Mouse (Mus musculus) liver, embryonic 14.5 days (tissue): Measurements from ENCODE around the gene Hc. TPM values are rescaled to one million over a fixed set of nuclear protein-coding genes. Genes with fewer than 3 reads are reported as not detected.

Source experiments
- ATAC-seq: fragments of 200-750 bp; cut with Nextera tagmentation; 2 replicates; pipeline ENCODE4 v1.8.0; 2017; ENCODE audit warnings: moderate number of reproducible peaks, mild to moderate bottlenecking, moderate library complexity; ENCODE audit not compliant: insufficient read depth
- DNase-seq, 3 experiments: peaks; one replicate each; pipeline ENCODE4 v3.0.0-alpha.2; 2012 to 2013; ENCODE audit warnings: low read depth in 3 of 3, low spot score in 3 of 3
- H3K27ac ChIP-seq: fragments of 300-500 bp; sonication (generic); 2 replicates; pipeline ENCODE4 v1.5.1; 2014; ENCODE audit warnings: moderate library complexity, mild to moderate bottlenecking, control low read depth, inconsistent platforms
- H3K27me3 ChIP-seq: fragments of 300-500 bp; sonication (generic); 2 replicates; pipeline ENCODE4 v1.6.1; 2014; ENCODE audit warnings: mild to moderate bottlenecking, low read length, moderate library complexity; ENCODE audit not compliant: control insufficient read depth, insufficient read depth
- H3K36me3 ChIP-seq: fragments of 300-500 bp; sonication (generic); replicated peaks from 2 replicates; pipeline ENCODE4 v1.6.1; 2014; ENCODE audit warnings: low read depth; ENCODE audit not compliant: control insufficient read depth, insufficient read depth
- H3K4me1 ChIP-seq, 2 experiments: fragments of 200-500 bp in 1 of 2; fragments of 300-500 bp in 1 of 2; sonication (generic) in 1 of 2; replicated peaks; 2 replicates each; pipeline ENCODE4 v1.6.1; 2012 to 2014; ENCODE audit warnings: antibody characterized with exemption in 1 of 2, inconsistent platforms in 1 of 2, low read length in 1 of 2; ENCODE audit not compliant: control insufficient read depth in 2 of 2, insufficient read depth in 2 of 2
- H3K4me2 ChIP-seq: fragments of 300-500 bp; sonication (generic); 2 replicates; pipeline ENCODE4 v1.6.1; 2014; ENCODE audit warnings: low read depth, mild to moderate bottlenecking, control low read depth, moderate library complexity
- H3K4me3 ChIP-seq, 2 experiments: fragments of 200-500 bp in 1 of 2; fragments of 300-500 bp in 1 of 2; sonication (generic) in 1 of 2; 2 replicates each; pipeline ENCODE4 v1.5.1; 2012 to 2014; ENCODE audit warnings: low read depth in 2 of 2, low read length in 2 of 2, mild to moderate bottlenecking in 2 of 2, control low read depth in 1 of 2, inconsistent platforms in 1 of 2, moderate library complexity in 1 of 2; ENCODE audit not compliant: insufficient read depth in 1 of 2
- H3K9ac ChIP-seq: fragments of 300-500 bp; sonication (generic); replicated peaks from 2 replicates; pipeline ENCODE4 v1.6.1; 2014; ENCODE audit warnings: mild to moderate bottlenecking, control low read depth, moderate library complexity
- H3K9me3 ChIP-seq: fragments of 300-500 bp; sonication (generic); 2 replicates; pipeline ENCODE4 v1.6.1; 2016; ENCODE audit warnings: low read length, mixed read lengths; ENCODE audit not compliant: control insufficient read depth
- CTCF ChIP-seq: IDR thresholded peaks from 2 replicates; pipeline ENCODE4 v1.5.1; 2016; ENCODE audit warnings: antibody characterized with exemption, low read depth, control low read depth
- EP300 ChIP-seq: IDR thresholded peaks from 2 replicates; pipeline ENCODE4 v1.6.1; 2016; ENCODE audit warnings: antibody characterized with exemption, low read depth
- WGBS: fragments of 180-500 bp; shearing (Covaris S2); extraction: QIAGEN DNeasy Blood & Tissue Kit; methylation state at CpG from one replicate; pipeline ENCODE4 v1.1.7; 2014; ENCODE audit not compliant: insufficient replicate concordance; 5-methylcytosine and 5-hydroxymethylcytosine counted together
- polyA plus RNA-seq, 2 experiments: library from polyadenylated mRNA; depleted of rRNA in 1 of 2; stranded (reverse) in 1 of 2; unstranded in 1 of 2; fragments of >200 nt; fragmentation: Nextera tagmentation in 1 of 2; extraction: Ambion mirVana in 1 of 2; gene quantifications; 2 replicates each; pipeline versions ENCODE4 v1.2.1 to v1.2.3; 2012 to 2014

Hc gene
- polyA plus RNA-seq, 2 experiments, result 37.4 to 56.3 TPM

DNA sequence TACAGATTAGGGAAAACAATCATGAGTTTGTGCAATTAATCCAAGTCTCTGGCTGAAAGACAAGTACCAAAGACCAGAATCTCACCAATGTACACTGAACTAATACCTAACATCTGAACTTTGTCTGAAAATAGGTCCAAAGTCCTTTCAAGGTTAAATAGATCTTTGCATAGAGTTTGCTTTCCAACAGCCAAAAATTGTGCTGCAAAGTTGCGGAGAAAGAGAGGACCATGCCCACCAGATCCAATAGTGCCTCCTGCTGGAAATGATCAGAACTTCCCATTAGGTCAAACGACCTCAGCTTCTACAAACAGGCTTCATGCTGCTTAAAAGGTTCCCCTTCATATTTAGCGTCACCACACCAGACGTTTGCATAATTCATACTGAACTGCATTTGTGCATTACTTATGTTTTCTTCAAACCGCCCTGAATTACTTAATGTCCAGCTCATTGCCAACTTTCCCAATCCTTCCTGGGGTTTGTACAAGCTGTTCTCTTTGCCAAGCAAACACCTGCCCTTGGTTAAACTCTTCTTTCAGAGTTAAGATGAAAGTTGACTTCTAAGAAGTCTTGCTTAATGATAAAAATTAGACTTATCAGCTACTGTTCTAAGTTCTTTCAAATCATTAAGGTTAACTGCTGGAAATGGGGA, 46.9 kb upstream of the Hc start:
- 44% methylated on average over 5 of the region's 5 CpGs for whole genome bisulfite sequencing
- Histone ChIP-seq H3K4me2 (peak overlapping the region; percentile 80; the same call in 1 of the 2 replicates), H3K4me1 (peaks cover 11 to 22% of the 10 kb centered on the region in 2 experiments), H3K27me3 (no peaks in the 10 kb centered on the region), H3K27ac (no peak overlapping the region), H3K9me3 (no peaks in the 10 kb centered on the region), H3K4me3 (no peak overlapping the region), H3K9ac (no peak overlapping the region), H3K36me3 (no peaks in the 10 kb centered on the region)
- no peak for ATAC-seq
- TF ChIP-seq CTCF (peak; percentile 64), EP300 (no peak)
- DNase-seq, result peak; percentile 44 to 54 (median 45)

DNA sequence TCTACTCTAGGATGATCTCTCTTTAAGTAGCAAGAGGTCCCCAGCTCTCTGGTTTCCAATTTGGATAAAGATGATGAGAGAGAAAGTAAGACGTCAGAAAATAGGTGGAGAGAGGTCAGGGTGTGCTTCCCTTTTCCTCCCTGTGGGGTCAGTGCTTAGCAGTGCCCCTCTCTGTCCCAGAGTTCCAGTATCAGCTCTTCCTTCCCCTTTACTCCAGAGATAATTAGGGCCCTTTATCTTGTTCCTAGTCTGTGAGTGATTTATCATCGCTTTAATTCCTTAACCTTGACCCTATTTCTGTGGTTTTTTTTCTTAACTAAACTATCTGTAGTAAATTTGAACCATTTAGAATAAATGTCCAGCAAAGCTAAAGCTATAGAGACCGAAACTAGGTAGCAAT, 43.6 kb upstream of the Hc start:
- H3K27me3 ChIP-seq, result no peaks in the 10 kb centered on the region
- H3K9ac ChIP-seq, result no peak overlapping the region
- 33% methylated on average over 3 of the region's 3 CpGs for WGBS
- H3K4me2 ChIP-seq, result no peak overlapping the region
- peaks cover 8 to 15% of the 10 kb centered on the region in 2 experiments for H3K4me1 ChIP-seq
- DNase-seq, result no peak
- no peaks in the 10 kb centered on the region for H3K36me3 ChIP-seq
- no peak overlapping the region for H3K27ac ChIP-seq
- no peak overlapping the region for H3K4me3 ChIP-seq
- H3K9me3 ChIP-seq, result no peaks in the 10 kb centered on the region
- TF ChIP-seq CTCF (no peak), EP300 (no peak)
- no peak for ATAC-seq

DNA sequence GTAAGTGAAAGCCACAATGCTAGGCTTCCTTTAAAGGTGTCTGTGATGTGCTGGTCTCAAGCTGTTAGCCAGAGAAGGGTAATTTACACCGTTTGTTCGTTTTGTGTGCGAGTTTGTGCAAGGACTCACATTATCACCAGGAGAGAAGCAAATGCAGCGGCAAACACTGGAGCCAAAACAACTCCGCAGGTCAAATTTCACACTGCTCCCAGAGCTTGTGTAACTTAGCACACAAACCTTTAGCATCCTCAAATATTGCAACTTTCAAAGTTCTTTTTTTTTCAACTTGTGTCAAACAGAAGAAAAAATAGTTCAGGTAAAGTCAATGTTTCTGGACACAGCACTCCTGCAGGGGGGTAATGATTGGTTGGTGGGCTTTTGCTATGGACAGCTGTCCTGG, 42.3 kb upstream of the Hc start:
- ATAC-seq (peak; percentile 43; the same call in 1 of the 2 replicates), DNase-seq (peak in 1 of 3 experiments; percentile 20)
- Histone ChIP-seq H3K4me2 (no peak overlapping the region), H3K9me3 (no peaks in the 10 kb centered on the region), H3K4me1 (peaks cover 3 to 9% of the 10 kb centered on the region in 2 experiments; a peak in 3 of 4 replicates), H3K4me3 (no peak overlapping the region), H3K27ac (no peak overlapping the region), H3K9ac (no peak overlapping the region), H3K27me3 (no peaks in the 10 kb centered on the region), H3K36me3 (no peaks in the 10 kb centered on the region)
- WGBS, result 64% methylated on average over 5 of the region's 5 CpGs
- TF ChIP-seq CTCF (no peak), EP300 (no peak)

DNA sequence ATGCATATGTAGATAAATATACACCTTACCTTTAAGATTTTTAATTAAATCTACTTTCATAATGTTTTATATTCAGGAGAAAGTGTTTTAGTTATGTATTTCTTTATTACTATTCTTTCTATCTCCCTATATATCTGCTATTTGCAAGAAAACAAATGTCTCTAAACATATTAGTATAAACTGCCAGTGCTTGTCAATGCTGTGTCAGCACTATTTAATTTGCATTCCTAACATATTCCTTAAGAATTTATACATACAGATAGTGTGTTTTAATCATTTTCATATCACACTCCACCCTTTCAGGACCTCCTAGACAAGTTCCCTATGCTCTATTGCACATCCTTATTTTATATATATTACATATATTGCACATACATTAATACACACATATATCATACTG, 41.5 kb upstream of the Hc start:
- Histone ChIP-seq H3K27me3 (no peaks in the 10 kb centered on the region), H3K4me1 (peaks cover 0 to 8% of the 10 kb centered on the region in 2 experiments; a peak in 3 of 4 replicates), H3K4me3 (no peak overlapping the region), H3K9me3 (no peaks in the 10 kb centered on the region), H3K27ac (no peak overlapping the region), H3K9ac (no peak overlapping the region), H3K4me2 (no peak overlapping the region), H3K36me3 (no peaks in the 10 kb centered on the region)
- TF ChIP-seq CTCF (no peak), EP300 (no peak)
- ATAC-seq (no peak), DNase-seq (no peak)

DNA sequence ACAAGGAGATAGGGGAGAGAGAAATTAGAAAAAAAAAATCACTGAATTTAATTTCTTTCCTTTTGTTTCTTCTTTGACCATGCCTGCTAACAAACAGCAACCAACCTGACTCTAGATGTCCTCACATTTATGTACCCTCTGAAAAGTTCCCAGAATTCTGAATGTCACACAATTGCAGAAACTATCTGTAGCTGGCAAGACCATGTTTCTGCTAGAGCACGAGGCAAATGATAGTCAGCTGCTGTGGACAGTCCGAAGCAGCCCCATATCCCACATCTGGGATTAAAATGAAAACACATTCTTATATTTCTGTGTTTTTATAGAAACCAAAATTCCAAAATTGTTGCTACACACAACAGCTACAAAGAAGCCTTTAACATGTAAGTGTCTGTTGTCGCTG, 40.2 kb upstream of the Hc start, which contains the start of gene AI182371:
Gene AI182371 (minus strand): TSS at position 101 of the 400 bp plus-strand sequence.
- no peaks in the 10 kb centered on the region for H3K27me3 ChIP-seq
- TF ChIP-seq CTCF (no peak), EP300 (no peak)
- 0 out of 4 replicates have a peak within 1 kb of the TSS, but pooled peaks of 1 of the 2 experiments have one; percentile 11 for H3K4me3 ChIP-seq
- no peak for DNase-seq
- H3K4me2 ChIP-seq, result peak within 1 kb of the TSS; percentile 20; the same call in 1 of the 2 replicates
- H3K27ac ChIP-seq, result no peak within 1 kb of the TSS
- no peak within 1 kb of the TSS for H3K9ac ChIP-seq
- 63% methylated on average over 3 of the region's 3 CpGs for WGBS
- H3K36me3 ChIP-seq, result no peaks in the 10 kb centered on the region
- ATAC-seq, result no peak
- H3K9me3 ChIP-seq, result no peaks in the 10 kb centered on the region
- peaks cover 0 to 8% of the 10 kb centered on the region in 2 experiments; a peak in 3 of 4 replicates for H3K4me1 ChIP-seq
